Mouse (Mus musculus) neural tube, embryonic 11.5 days (tissue): ENCODE data around the gene Dcp1b. TPM values are rescaled to one million over a fixed set of nuclear protein-coding genes. Genes with fewer than 3 reads are reported as not detected.

Experiments
- ATAC-seq: fragments of 200-750 bp; cut with Nextera tagmentation; 2 replicates; pipeline ENCODE4 v1.8.0; 2017; ENCODE audit warnings: moderate number of reproducible peaks, mild to moderate bottlenecking, moderate TSS enrichment, moderate library complexity; ENCODE audit not compliant: insufficient read depth, low FRiP score, low TSS enrichment
- DNase-seq: peaks from one replicate; pipeline ENCODE4 v3.0.0-alpha.2; 2015; ENCODE audit warnings: low spot score
- H3K27ac ChIP-seq: fragments of 300-500 bp; sonication (generic); 2 replicates; pipeline ENCODE4 v1.5.1; 2014; ENCODE audit warnings: low read depth, mild to moderate bottlenecking, low read length
- H3K27me3 ChIP-seq: fragments of 300-500 bp; sonication (generic); 2 replicates; pipeline ENCODE4 v1.6.1; 2014; ENCODE audit warnings: mild to moderate bottlenecking, low read length, mixed read lengths; ENCODE audit not compliant: control insufficient read depth, insufficient read depth
- H3K36me3 ChIP-seq: fragments of 300-500 bp; sonication (generic); 2 replicates; pipeline ENCODE4 v1.6.1; 2014; ENCODE audit warnings: mild to moderate bottlenecking, low read length, moderate library complexity, mixed read lengths; ENCODE audit not compliant: control insufficient read depth, insufficient read depth
- H3K4me1 ChIP-seq: fragments of 300-500 bp; sonication (generic); 2 replicates; pipeline ENCODE4 v1.6.1; 2014; ENCODE audit warnings: low read length, mixed read lengths; ENCODE audit not compliant: control insufficient read depth, insufficient read depth
- H3K4me2 ChIP-seq: fragments of 300-500 bp; sonication (generic); 2 replicates; pipeline ENCODE4 v1.6.1; 2014; ENCODE audit warnings: low read depth, mild to moderate bottlenecking, moderate library complexity
- H3K4me3 ChIP-seq: fragments of 300-500 bp; sonication (generic); 2 replicates; pipeline ENCODE4 v1.5.1; 2014; ENCODE audit warnings: low read depth, low read length
- H3K9ac ChIP-seq: fragments of 300-500 bp; sonication (generic); 2 replicates; pipeline ENCODE4 v1.6.1; 2014; ENCODE audit warnings: mild to moderate bottlenecking, low read length
- H3K9me3 ChIP-seq: fragments of 300-500 bp; sonication (generic); 2 replicates; pipeline ENCODE4 v1.6.1; 2016; ENCODE audit warnings: low read length; ENCODE audit not compliant: control insufficient read depth
- WGBS: fragments of 180-500 bp; shearing (Covaris S2); extraction: QIAGEN DNeasy Blood & Tissue Kit; methylation state at CpG from one replicate; pipeline ENCODE4 v1.1.7; 2014; 5-methylcytosine and 5-hydroxymethylcytosine counted together
- polyA plus RNA-seq: library from polyadenylated mRNA; unstranded; fragments of >200 nt; fragmentation: Nextera tagmentation; extraction: Ambion mirVana; gene quantifications from 2 replicates; pipeline ENCODE4 v1.2.1, GENCODE M21; 2014

Dcp1b gene
- polyA plus RNA-seq, 1 experiment from 2014 or later = 11.5 TPM

- H3K4me2 ChIP-seq = no peak overlapping the region
- ATAC-seq (no peak), DNase-seq (no peak)
- H3K4me1 ChIP-seq = no peaks in the 10 kb centered on the region
- 84% methylated on average over 3 of the region's 3 CpGs for whole genome bisulfite sequencing
- no peak overlapping the region for H3K4me3 ChIP-seq
- H3K36me3 ChIP-seq = no peaks in the 10 kb centered on the region
- peaks cover 3% of the 10 kb centered on the region; the same call in 1 of the 2 replicates for H3K9me3 ChIP-seq
- no peak overlapping the region for H3K27ac ChIP-seq
- no peaks in the 10 kb centered on the region for H3K27me3 ChIP-seq
- H3K9ac ChIP-seq = no peak overlapping the region
These were observed 73.5 kb downstream of the Dcp1b start for GRCm38 (mm10) chr6:119248578-119248977.

GRCm38 (mm10) chr6:119249726-119250125, 74.7 kb downstream of the Dcp1b start:
- H3K4me3 ChIP-seq = no peak overlapping the region
- no peaks in the 10 kb centered on the region for H3K36me3 ChIP-seq
- no peaks in the 10 kb centered on the region for H3K4me1 ChIP-seq
- no peak overlapping the region for H3K9ac ChIP-seq
- ATAC-seq = no peak
- no peak overlapping the region for H3K27ac ChIP-seq
- WGBS = 89% methylated on average over 10 of the region's 10 CpGs
- H3K9me3 ChIP-seq = peaks cover 3% of the 10 kb centered on the region; the same call in 1 of the 2 replicates
- no peak overlapping the region for H3K4me2 ChIP-seq
- DNase-seq = no peak
- H3K27me3 ChIP-seq = no peaks in the 10 kb centered on the region

- H3K4me2 ChIP-seq = no peak overlapping the region
- H3K4me1 ChIP-seq = no peaks in the 10 kb centered on the region
- no peak overlapping the region for H3K4me3 ChIP-seq
- H3K9me3 ChIP-seq = no peaks in the 10 kb centered on the region
- no peak overlapping the region for H3K27ac ChIP-seq
- WGBS = 88% methylated on average over 4 of the region's 4 CpGs
- no peaks in the 10 kb centered on the region for H3K36me3 ChIP-seq
- DNase-seq = no peak
- no peaks in the 10 kb centered on the region for H3K27me3 ChIP-seq
- no peak overlapping the region for H3K9ac ChIP-seq
- no peak for ATAC-seq
These were observed 76.7 kb downstream of the Dcp1b start for GRCm38 (mm10) chr6:119251704-119252103.

Other genes starting within 250 kb of the Dcp1b start
- gene Cacna1c, start 21.2 kb downstream of the Dcp1b start, polyA plus RNA-seq = 3.3 and 3.8 TPM in 2 replicates
- 0.28 TPM in 1 of 2 replicates, not detected in the other for gene Cacna2d4, start 61.3 kb downstream of the Dcp1b start, polyA plus RNA-seq
- 0.19 and 0.28 TPM in 2 replicates for gene Lrtm2, start 155.5 kb downstream of the Dcp1b start, polyA plus RNA-seq
- gene Adipor2, start 242.5 kb downstream of the Dcp1b start, polyA plus RNA-seq = 20.6 and 21.7 TPM in 2 replicates